8 mouse cellular contexts compared by ENCODE assay signal in the genomic region with DNA sequence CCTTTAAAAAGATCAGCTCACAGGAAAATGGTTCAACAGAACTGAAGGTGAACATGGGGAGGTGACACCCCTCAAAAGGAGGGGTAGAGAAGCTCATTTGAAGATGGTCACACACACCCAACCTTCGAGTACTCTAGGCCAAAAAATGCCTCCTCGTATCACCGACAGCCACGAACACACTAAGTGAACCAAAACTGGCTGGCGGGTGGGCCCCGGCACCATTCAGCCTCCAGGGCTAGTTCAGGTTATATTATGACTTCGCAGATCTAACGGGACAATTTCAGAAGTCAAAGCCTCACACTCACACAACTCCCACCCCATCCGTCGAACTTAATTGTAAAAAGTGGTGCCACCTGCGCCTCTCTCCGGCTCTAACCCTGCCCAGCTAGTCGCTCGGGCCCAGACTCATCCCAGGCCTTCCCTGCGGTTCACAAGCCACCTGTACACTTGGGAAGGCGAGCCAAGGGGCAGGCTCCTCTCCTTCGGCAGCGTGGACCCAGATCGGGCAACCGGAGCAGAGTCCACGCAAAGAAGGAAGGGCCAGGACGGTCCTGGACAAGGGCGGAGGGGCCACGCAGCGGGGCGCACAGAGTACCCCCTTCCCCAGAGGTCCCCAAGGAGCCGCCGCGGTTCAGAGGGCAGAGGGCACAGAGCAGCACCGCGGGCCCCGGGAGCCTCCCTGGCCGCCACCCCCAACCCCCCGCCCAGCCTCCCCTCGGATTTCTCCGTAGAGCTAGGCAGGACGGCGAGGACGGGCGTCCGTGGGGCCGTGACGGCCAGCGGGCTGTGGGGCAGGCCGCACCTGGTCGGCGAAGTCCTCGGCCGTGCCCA. TPM values are rescaled to one million over a fixed set of nuclear protein-coding genes. Genes with fewer than 3 reads are reported as not detected.
DNase-seq lines count a peak whose midpoint lies in the region; ATAC-seq and TF ChIP-seq lines count a peak whose summit lies in the region.

No protein-coding gene starts in this region.

- TF ChIP-seq CTCF in liver, adult 2 months (IDR thresholded peaks at IDR 0.05; ENCODE audit: low read depth, low read length): no peak

- no peak for TF ChIP-seq POLR2A in liver, adult 2 months (IDR thresholded peaks at IDR 0.05; ENCODE audit: extremely low read depth, insufficient read depth, low read length)

- H3K79me2 ChIP-seq in liver, adult 2 months (ENCODE audit: control insufficient read depth, insufficient read depth, low read length): peaks cover 43% of the 10 kb centered on the region

- H3K9ac ChIP-seq in hindbrain, embryonic 12.5 days: peak overlapping the region; percentile 98
- peak overlapping the region; percentile 100 for H3K9ac ChIP-seq in liver, adult 2 months (ENCODE audit: low read depth, low read length)
- H3K9ac ChIP-seq in neural tube, embryonic 14.5 days (replicated peaks; ENCODE audit: low read depth, low read length): peak overlapping the region; percentile 97

- H3K4me3 ChIP-seq in embryonic facial prominence, embryonic 10.5 days: peak overlapping the region; percentile 99
- peak overlapping the region; percentile 70 for H3K4me3 ChIP-seq in hindbrain, embryonic 12.5 days
- peak overlapping the region; percentile 98 for H3K4me3 ChIP-seq in liver, adult 2 months (ENCODE audit: insufficient read depth, low read depth, low read length)
- peak overlapping the region; percentile 97 for H3K4me3 ChIP-seq in neural tube, embryonic 14.5 days (ENCODE audit: low read depth, low read length)

- peak; percentile 22 for DNase-seq in embryo, embryonic 10 days (ENCODE audit: low spot score)
- no peak for DNase-seq in embryo, embryonic 9.5 days (ENCODE audit: extremely low spot score)
- peak; percentile 19 to 24 for DNase-seq in CD8-positive naive resting alpha-beta T cell, adult 2 months (ENCODE audit: low read depth in 2 of 2, low spot score in 2 of 2)
- DNase-seq in embryonic facial prominence, embryonic 10.5 days (ENCODE audit: low spot score): no peak
- DNase-seq in liver, adult 2 months (ENCODE audit: extremely low read depth, low read depth, low spot score): peak; percentile 57

- WGBS in embryonic facial prominence, embryonic 10.5 days: 3% methylated on average over 49 of the region's 49 CpGs
- 2% methylated on average over 49 of the region's 49 CpGs for WGBS in hindbrain, embryonic 12.5 days
- under 1% methylated on average over 49 of the region's 49 CpGs for WGBS in liver, adult 2 months
- WGBS in neural tube, embryonic 14.5 days: 2% methylated on average over 45 of the region's 49 CpGs

- H3K27ac ChIP-seq in embryonic facial prominence, embryonic 10.5 days (replicated peaks): peak overlapping the region; percentile 98
- peak overlapping the region; percentile 76 for H3K27ac ChIP-seq in hindbrain, embryonic 12.5 days
- peak overlapping the region; percentile 89 for H3K27ac ChIP-seq in liver, adult 2 months (replicated peaks; ENCODE audit: insufficient read depth, low read depth, low read length)
- peak overlapping the region; percentile 77 for H3K27ac ChIP-seq in neural tube, embryonic 14.5 days (ENCODE audit: low read depth, low read length)

- no peaks in the 10 kb centered on the region for H3K27me3 ChIP-seq in embryonic facial prominence, embryonic 10.5 days (replicated peaks; ENCODE audit: low read depth, poor library complexity, severe bottlenecking)
- H3K27me3 ChIP-seq in hindbrain, embryonic 12.5 days: no peaks in the 10 kb centered on the region
- H3K27me3 ChIP-seq in liver, adult 2 months (ENCODE audit: control insufficient read depth, insufficient read depth, low read length): no peaks in the 10 kb centered on the region
- H3K27me3 ChIP-seq in neural tube, embryonic 14.5 days (ENCODE audit: control insufficient read depth, insufficient read depth, low read length): no peaks in the 10 kb centered on the region

- peaks cover 31% of the 10 kb centered on the region for H3K4me1 ChIP-seq in embryonic facial prominence, embryonic 10.5 days
- peaks cover 21% of the 10 kb centered on the region for H3K4me1 ChIP-seq in hindbrain, embryonic 12.5 days
- H3K4me1 ChIP-seq in liver, adult 2 months (ENCODE audit: control insufficient read depth, insufficient read depth, low read length): peaks cover 37% of the 10 kb centered on the region
- peaks cover 12% of the 10 kb centered on the region for H3K4me1 ChIP-seq in neural tube, embryonic 14.5 days (ENCODE audit: control insufficient read depth, insufficient read depth, low read length)

- no peak for ATAC-seq in hindbrain, embryonic 12.5 days (ENCODE audit: low FRiP score)
- ATAC-seq in neural tube, embryonic 14.5 days (ENCODE audit: low read depth): no peak; the same call in 1 of the 2 replicates
- ATAC-seq in granulocyte monocyte progenitor cell, adult 5-6 weeks (replicated peaks; ENCODE audit: poor library complexity, severe bottlenecking): no peak

- H3K9me3 ChIP-seq in embryonic facial prominence, embryonic 10.5 days: no peaks in the 10 kb centered on the region
- no peaks in the 10 kb centered on the region for H3K9me3 ChIP-seq in hindbrain, embryonic 12.5 days (replicated peaks)
- H3K9me3 ChIP-seq in neural tube, embryonic 14.5 days (ENCODE audit: control insufficient read depth, low read length): no peaks in the 10 kb centered on the region

- peak overlapping the region; percentile 77 for H3K4me2 ChIP-seq in hindbrain, embryonic 12.5 days (replicated peaks)
- peak overlapping the region; percentile 89 for H3K4me2 ChIP-seq in neural tube, embryonic 14.5 days (ENCODE audit: low read depth, low read length)

- H3K36me3 ChIP-seq in embryonic facial prominence, embryonic 10.5 days (replicated peaks): peaks cover 41% of the 10 kb centered on the region
- peaks cover 29% of the 10 kb centered on the region for H3K36me3 ChIP-seq in hindbrain, embryonic 12.5 days
- 0 out of 2 replicates have a peak, but pooled peaks cover 2% of the 10 kb centered on the region for H3K36me3 ChIP-seq in liver, adult 2 months (ENCODE audit: control insufficient read depth, insufficient read depth, low read length)
- H3K36me3 ChIP-seq in neural tube, embryonic 14.5 days (ENCODE audit: control insufficient read depth, insufficient read depth, low read length): no peaks in the 10 kb centered on the region

RNA-seq across cellular contexts. Expression of a gene that starts 1.0 kb away (rescaled TPM):
- 158 and 160 TPM in 2 replicates for polyA plus RNA-seq in embryonic facial prominence, embryonic 10.5 days (2016; fragmentation: Nextera tagmentation; extraction: Ambion mirVana)
- 154 and 156 TPM in 2 replicates for polyA plus RNA-seq in hindbrain, embryonic 12.5 days (2016; fragmentation: Nextera tagmentation; extraction: Ambion mirVana)
- 135 and 193 TPM in 2 replicates for total RNA-seq in liver, adult 2 months (2014; rRNA removed)
- 318 and 322 TPM in 2 replicates for polyA plus RNA-seq in liver, adult 2 months (2012; rRNA removed)
- 87.1 and 116 TPM in 2 replicates for polyA plus RNA-seq in neural tube, embryonic 14.5 days (2014; fragmentation: Nextera tagmentation; extraction: Ambion mirVana)
- total RNA-seq in granulocyte monocyte progenitor cell, adult 5-6 weeks (2014; fragmentation: Nextera tagmentation): 177 and 217 TPM in 2 replicates
- total RNA-seq in granulocyte monocyte progenitor cell, adult 5-6 weeks (2017): 107 and 110 TPM in 2 replicates

RNA-seq across cellular contexts. Expression of a gene that starts 1.2 kb away (rescaled TPM):
- polyA plus RNA-seq in embryonic facial prominence, embryonic 10.5 days (2016; fragmentation: Nextera tagmentation; extraction: Ambion mirVana): 0.11 and 0.14 TPM in 2 replicates
- polyA plus RNA-seq in hindbrain, embryonic 12.5 days (2016; fragmentation: Nextera tagmentation; extraction: Ambion mirVana): 0.17 and 0.22 TPM in 2 replicates
- 0.09 TPM in 1 of 2 replicates, not detected in the other for total RNA-seq in liver, adult 2 months (2014; rRNA removed)
- 0.06 and 0.11 TPM in 2 replicates for polyA plus RNA-seq in liver, adult 2 months (2012; rRNA removed)
- 0.15 TPM in 1 of 2 replicates, not detected in the other for polyA plus RNA-seq in neural tube, embryonic 14.5 days (2014; fragmentation: Nextera tagmentation; extraction: Ambion mirVana)
- total RNA-seq in granulocyte monocyte progenitor cell, adult 5-6 weeks (2014; fragmentation: Nextera tagmentation): 2.2 and 2.9 TPM in 2 replicates
- 0.09 TPM in 1 of 2 replicates, not detected in the other for total RNA-seq in granulocyte monocyte progenitor cell, adult 5-6 weeks (2017)

RNA-seq across cellular contexts. Expression of a gene that starts 16.4 kb away (rescaled TPM):
- 44.5 and 48.6 TPM in 2 replicates for polyA plus RNA-seq in embryonic facial prominence, embryonic 10.5 days (2016; fragmentation: Nextera tagmentation; extraction: Ambion mirVana)
- polyA plus RNA-seq in hindbrain, embryonic 12.5 days (2016; fragmentation: Nextera tagmentation; extraction: Ambion mirVana): 55.0 and 58.6 TPM in 2 replicates
- total RNA-seq in liver, adult 2 months (2014; rRNA removed): 55.5 and 60.5 TPM in 2 replicates
- 51.7 and 57.2 TPM in 2 replicates for polyA plus RNA-seq in liver, adult 2 months (2012; rRNA removed)
- polyA plus RNA-seq in neural tube, embryonic 14.5 days (2014; fragmentation: Nextera tagmentation; extraction: Ambion mirVana): 88.9 and 101 TPM in 2 replicates
- total RNA-seq in granulocyte monocyte progenitor cell, adult 5-6 weeks (2014; fragmentation: Nextera tagmentation): 46.4 and 74.7 TPM in 2 replicates
- 40.0 and 75.4 TPM in 2 replicates for total RNA-seq in granulocyte monocyte progenitor cell, adult 5-6 weeks (2017)

RNA-seq across cellular contexts. Expression of a gene that starts 16.5 kb away (rescaled TPM):
- 56.7 and 58.5 TPM in 2 replicates for polyA plus RNA-seq in embryonic facial prominence, embryonic 10.5 days (2016; fragmentation: Nextera tagmentation; extraction: Ambion mirVana)
- 50.1 and 50.4 TPM in 2 replicates for polyA plus RNA-seq in hindbrain, embryonic 12.5 days (2016; fragmentation: Nextera tagmentation; extraction: Ambion mirVana)
- 10.0 and 10.3 TPM in 2 replicates for total RNA-seq in liver, adult 2 months (2014; rRNA removed)
- 11.6 and 14.5 TPM in 2 replicates for polyA plus RNA-seq in liver, adult 2 months (2012; rRNA removed)
- polyA plus RNA-seq in neural tube, embryonic 14.5 days (2014; fragmentation: Nextera tagmentation; extraction: Ambion mirVana): 46.3 and 49.5 TPM in 2 replicates
- 42.8 and 48.8 TPM in 2 replicates for total RNA-seq in granulocyte monocyte progenitor cell, adult 5-6 weeks (2014; fragmentation: Nextera tagmentation)
- total RNA-seq in granulocyte monocyte progenitor cell, adult 5-6 weeks (2017): 72.9 and 77.2 TPM in 2 replicates

RNA-seq across cellular contexts. Expression of a gene that starts 22.1 kb away (rescaled TPM):
- polyA plus RNA-seq in embryonic facial prominence, embryonic 10.5 days (2016; fragmentation: Nextera tagmentation; extraction: Ambion mirVana): 720 and 721 TPM in 2 replicates
- 461 and 470 TPM in 2 replicates for polyA plus RNA-seq in hindbrain, embryonic 12.5 days (2016; fragmentation: Nextera tagmentation; extraction: Ambion mirVana)
- total RNA-seq in liver, adult 2 months (2014; rRNA removed): 721 and 835 TPM in 2 replicates
- polyA plus RNA-seq in liver, adult 2 months (2012; rRNA removed): 398 and 434 TPM in 2 replicates
- polyA plus RNA-seq in neural tube, embryonic 14.5 days (2014; fragmentation: Nextera tagmentation; extraction: Ambion mirVana): 441 and 462 TPM in 2 replicates
- 2,412 and 2,423 TPM in 2 replicates for total RNA-seq in granulocyte monocyte progenitor cell, adult 5-6 weeks (2014; fragmentation: Nextera tagmentation)
- total RNA-seq in granulocyte monocyte progenitor cell, adult 5-6 weeks (2017): 2,233 and 2,391 TPM in 2 replicates

Comparison
In these comparisons a context has a peak if more than half of its experiments do, and no peak if none do; other contexts are left out.
1. DNase-seq: peak in embryo, embryonic 10 days (single experiment), CD8-positive naive resting alpha-beta T cell, adult 2 months (2 of 2) and liver, adult 2 months (single experiment); none in embryo, embryonic 9.5 days (single experiment) and embryonic facial prominence, embryonic 10.5 days (single experiment).
2. Peak in every context shown above with its lines, with median percentiles within 50 percentile points of each other: H3K27ac ChIP-seq, H3K4me3 ChIP-seq and H3K9ac ChIP-seq.